Mouse (Mus musculus) CD4-positive naive resting alpha-beta T cell, adult 57 days (primary cell): ENCODE measurements around the gene Fam166b. TPM values are rescaled to one million over a fixed set of nuclear protein-coding genes. Genes with fewer than 3 reads are reported as not detected.

Source experiments
- total RNA-seq: library from RNA; stranded (reverse); gene quantifications from one replicate; pipeline ENCODE4 v1.2.4, GENCODE M21; 2023

Gene Fam166b
- not detected for total RNA-seq

DNA sequence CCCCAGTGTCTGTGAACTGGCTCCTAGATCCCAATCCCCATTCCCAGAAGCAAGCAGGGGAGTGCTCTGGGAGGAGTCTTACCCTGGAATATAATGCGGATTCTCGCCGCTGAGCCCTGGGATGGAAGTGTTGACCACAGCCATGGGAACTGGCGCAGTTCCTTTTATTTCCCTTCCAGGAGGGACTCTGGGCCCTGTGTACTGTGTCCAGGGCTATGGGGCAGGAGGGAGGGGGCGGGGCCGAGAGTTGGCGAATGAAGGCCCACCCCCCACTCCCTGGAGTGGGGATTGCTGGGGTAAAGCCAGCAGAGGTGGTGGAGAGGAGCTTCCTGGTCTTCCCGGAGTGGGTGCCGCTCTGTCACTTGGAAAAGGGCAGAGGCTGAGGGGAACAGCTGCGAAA lies at the start of gene Fam166b:
TSS of gene Fam166b (minus strand) at position 189 of the 400 bp plus-strand sequence.

DNA sequence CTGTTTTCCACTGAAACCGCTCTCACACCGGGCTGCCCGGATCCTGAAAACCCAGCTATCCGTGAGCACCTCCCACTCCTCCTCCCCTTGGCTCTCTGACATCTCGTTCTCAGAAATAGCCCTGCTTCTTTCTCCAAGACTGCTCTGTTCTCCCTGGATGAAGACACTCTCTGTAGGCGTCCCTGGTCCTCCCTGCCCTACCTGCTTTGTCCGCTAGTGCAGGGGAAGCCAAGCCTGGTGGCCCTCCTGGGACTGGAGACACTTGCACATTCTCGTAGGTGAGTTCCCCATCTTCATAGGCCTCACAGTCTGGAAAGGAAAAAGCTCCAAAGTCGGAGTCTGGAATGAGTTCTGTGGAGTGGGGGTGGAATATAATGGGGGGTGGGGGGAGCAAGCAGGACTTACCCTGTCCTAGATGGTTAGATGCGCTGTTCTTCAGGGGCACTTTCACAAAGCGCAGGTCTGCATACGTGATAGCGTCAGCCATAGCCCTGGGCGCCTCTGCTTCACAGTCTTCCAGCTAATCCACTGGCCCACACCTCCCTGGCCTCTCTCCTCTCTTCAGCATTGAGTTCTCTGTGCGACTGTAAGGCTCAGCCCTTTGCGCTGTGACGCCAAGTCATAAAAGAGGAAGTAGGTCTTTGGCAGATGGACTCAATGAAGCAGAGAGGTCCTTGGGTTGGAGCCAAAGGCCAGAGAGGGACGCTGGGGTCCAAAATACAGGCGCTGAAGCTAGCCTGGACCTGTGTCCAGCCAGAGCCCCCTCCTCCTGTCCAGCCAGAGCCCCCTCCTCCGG lies 25.3 kb upstream of the Fam166b start, which contains the start of gene Cd72:
TSS of gene Cd72 (minus strand) at position 588 of the 796 bp plus-strand sequence.

DNA sequence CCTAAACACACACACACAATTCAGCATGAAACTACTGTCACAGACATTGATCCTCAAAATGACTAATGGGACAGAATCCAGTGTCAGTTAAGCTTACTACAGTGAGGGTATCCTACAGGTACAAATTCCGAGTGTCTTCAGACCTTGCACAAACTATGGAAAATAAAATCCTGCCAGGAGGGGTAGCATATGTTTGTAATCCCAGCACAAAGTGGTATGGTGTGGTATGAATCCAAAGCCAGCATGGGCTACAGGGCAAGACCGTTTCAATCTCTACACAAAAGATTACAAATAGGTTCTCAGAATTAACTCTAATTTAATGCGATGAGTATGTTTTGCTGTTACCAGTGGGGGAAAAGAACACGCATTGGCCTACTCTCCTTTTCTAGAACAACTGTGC lies 12.7 kb upstream of the Fam166b start, which contains the start of gene Tesk1:
TSS of gene Tesk1 (plus strand) at position 301 of the 400 bp plus-strand sequence.

DNA sequence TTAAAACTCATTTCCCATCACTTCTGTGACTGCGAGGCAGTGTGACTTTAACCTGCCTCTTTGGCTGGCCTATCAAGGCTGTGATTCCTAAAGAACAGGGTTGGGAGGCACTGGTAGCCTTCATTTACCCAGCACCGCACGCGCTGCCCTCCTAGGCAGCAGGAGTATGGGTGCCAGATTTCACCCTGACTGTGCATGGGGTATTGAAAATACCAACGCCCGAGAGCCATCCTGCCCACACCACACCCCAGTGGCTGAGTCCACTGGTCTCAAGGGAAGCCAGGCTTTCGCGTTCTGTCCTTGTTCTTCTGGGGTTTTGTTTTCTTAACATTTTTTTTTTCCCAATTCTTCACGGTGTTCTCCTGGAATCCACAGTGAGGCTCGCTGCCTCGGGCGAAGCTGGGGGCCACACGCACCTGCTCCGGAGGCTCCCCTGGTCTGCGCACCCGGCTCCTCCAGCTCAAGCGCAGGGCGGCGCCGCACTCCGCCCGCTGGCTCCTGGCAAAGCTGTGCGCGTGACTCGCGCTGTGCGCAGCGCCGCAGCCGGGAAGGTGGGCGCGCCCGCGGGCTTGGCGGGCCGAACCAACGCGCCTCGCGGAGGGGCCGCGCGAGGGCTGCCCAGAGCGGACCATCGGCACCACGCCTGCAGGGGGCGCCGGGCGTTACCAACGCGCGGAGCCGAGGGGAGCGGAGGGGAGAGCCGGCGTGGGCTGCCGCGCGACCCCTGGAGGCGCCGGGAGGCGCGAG lies 47.4 kb downstream of the Fam166b start, which contains the start of gene Rusc2:
TSS of gene Rusc2 (plus strand) at position 572 of the 747 bp plus-strand sequence.

Other genes starting within 250 kb of the Fam166b start
- gene Atp8b5, start 162.0 kb downstream of the Fam166b start, total RNA-seq, result not detected
- gene Rusc2, start 47.2 kb downstream of the Fam166b start, total RNA-seq, result 0.38 TPM
- 49.4 TPM for gene Tesk1, start 12.8 kb upstream of the Fam166b start, total RNA-seq
- gene Cd72, start 25.5 kb upstream of the Fam166b start, total RNA-seq, result 32.7 TPM
- gene Sit1, start 54.6 kb upstream of the Fam166b start, total RNA-seq, result 77.8 TPM
- gene Ccdc107, start 63.8 kb upstream of the Fam166b start, total RNA-seq, result 35.4 TPM
- gene Arhgef39, start 70.6 kb upstream of the Fam166b start, total RNA-seq, result 3.8 TPM
- not detected for gene Car9, start 77.8 kb upstream of the Fam166b start, total RNA-seq
- gene Tpm2, start 94.6 kb upstream of the Fam166b start, total RNA-seq, result 1.3 TPM
- 72.7 TPM for gene Creb3, start 133.2 kb upstream of the Fam166b start, total RNA-seq
- gene Tln1, start 133.6 kb upstream of the Fam166b start, total RNA-seq, result 291 TPM
- gene Rgp1, start 149.6 kb upstream of the Fam166b start, total RNA-seq, result 56.6 TPM
- 37.6 TPM for gene Gba2, start 149.7 kb upstream of the Fam166b start, total RNA-seq
- gene Msmp, start 155.4 kb upstream of the Fam166b start, total RNA-seq, result not detected
- not detected for gene Npr2, start 202.8 kb upstream of the Fam166b start, total RNA-seq
- not detected for gene Spag8, start 224.5 kb upstream of the Fam166b start, total RNA-seq
- 19.1 TPM for gene Hint2, start 227.3 kb upstream of the Fam166b start, total RNA-seq
- gene Tmem8b, start 239.8 kb upstream of the Fam166b start, total RNA-seq, result 4.1 TPM
- not detected for gene Fam221b, start 240.0 kb upstream of the Fam166b start, total RNA-seq